27 mouse cellular contexts compared by ENCODE assay signal in the genomic region with DNA sequence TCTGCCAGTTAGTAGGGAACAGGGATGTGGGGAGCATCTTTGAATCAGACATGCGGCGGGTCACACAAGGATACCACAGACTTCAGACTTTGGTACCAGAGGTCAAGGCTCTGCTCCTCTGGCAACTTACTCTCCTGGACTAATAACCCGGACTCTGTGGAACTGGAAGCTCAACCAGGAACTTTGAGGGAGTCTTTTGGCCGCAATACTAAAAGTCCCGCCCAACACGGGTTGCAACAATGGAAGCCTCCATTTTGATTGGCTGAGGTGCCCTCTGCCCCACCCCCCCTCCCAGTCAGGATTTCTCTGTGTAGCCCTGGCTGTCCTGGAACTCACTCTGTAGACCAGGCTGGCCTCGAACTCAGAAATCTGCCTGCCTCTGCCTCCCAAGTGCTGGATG. TPM values are rescaled to one million over a fixed set of nuclear protein-coding genes. Genes with fewer than 3 reads are reported as not detected.
DNase-seq lines count a peak whose midpoint lies in the region; ATAC-seq and TF ChIP-seq lines count a peak whose summit lies in the region.
"Had no signal": no experiment of that assay in that cellular context is flagged by ENCODE, and none has a peak within 500 bp of the region (broad histone marks: within the 10 kb centered on the region; RNA-seq: fewer than 3 reads in every experiment).

No protein-coding gene starts in this region.

- ATAC-seq in midbrain, embryonic 14.5 days (ENCODE audit: low FRiP score, low TSS enrichment) = no peak
- ATAC-seq: activated CD4-positive, CD25-positive, alpha-beta regulatory T cell, adult 4 months; CD4-positive, CD25-positive, alpha-beta regulatory T cell, adult 4 months; forebrain, embryonic 15.5 days; hindbrain, embryonic 16.5 days; intestine, embryonic 15.5 days had no signal

- H3K36me3 ChIP-seq in E14TG2a.4 (ENCODE audit: insufficient read depth, low read length) (0 out of 2 replicates have a peak, but pooled peaks cover under 1% of the 10 kb centered on the region), ES-Bruce4 (ENCODE audit: control insufficient read depth, insufficient read depth, low read length, poor library complexity, severe bottlenecking) (no peaks in the 10 kb centered on the region)
- H3K36me3 ChIP-seq in midbrain, embryonic 14.5 days (ENCODE audit: control insufficient read depth, insufficient read depth, low read length) = peaks cover 8% of the 10 kb centered on the region
- H3K36me3 ChIP-seq: intestine, embryonic 15.5 days had no signal

- H3K4me1 ChIP-seq in E14TG2a.4 (replicated peaks; ENCODE audit: low read depth, low read length) (peaks cover 7% of the 10 kb centered on the region), ES-Bruce4 (ENCODE audit: control insufficient read depth, insufficient read depth, low read length) (no peaks in the 10 kb centered on the region)
- H3K4me1 ChIP-seq in midbrain, embryonic 14.5 days (ENCODE audit: control insufficient read depth, insufficient read depth, low read length) = no peaks in the 10 kb centered on the region
- H3K4me1 ChIP-seq: embryonic facial prominence, embryonic 10.5 days; embryonic facial prominence, embryonic 13.5 days; forebrain, embryonic 12.5 days; forebrain, embryonic 15.5 days; hindbrain, embryonic 10.5 days; hindbrain, embryonic 13.5 days; intestine, embryonic 15.5 days had no signal

- peak overlapping the region; percentile 67 for H3K4me3 ChIP-seq in E14TG2a.4 (replicated peaks; ENCODE audit: low read length)
- H3K4me3 ChIP-seq in ES-Bruce4 (ENCODE audit: low read depth, low read length) = peak overlapping the region; percentile 70
- no peak overlapping the region for H3K4me3 ChIP-seq in midbrain, embryonic 14.5 days (replicated peaks; ENCODE audit: low read depth, low read length)
- H3K4me3 ChIP-seq: embryonic facial prominence, embryonic 10.5 days; embryonic facial prominence, embryonic 13.5 days; erythroblast, embryonic 14.5 days; forebrain, embryonic 12.5 days; forebrain, embryonic 15.5 days; hindbrain, embryonic 10.5 days; hindbrain, embryonic 13.5 days; intestine, embryonic 15.5 days had no signal

- no peak overlapping the region for H3K27ac ChIP-seq in ES-Bruce4 (ENCODE audit: insufficient read depth, low read length)
- no peak overlapping the region for H3K27ac ChIP-seq in midbrain, embryonic 14.5 days (replicated peaks; ENCODE audit: low read depth, low read length)
- H3K27ac ChIP-seq: embryonic facial prominence, embryonic 10.5 days; embryonic facial prominence, embryonic 13.5 days; forebrain, embryonic 12.5 days; forebrain, embryonic 15.5 days; hindbrain, embryonic 10.5 days; hindbrain, embryonic 13.5 days; intestine, embryonic 15.5 days had no signal

- WGBS in midbrain, embryonic 14.5 days = 91% methylated on average over 7 of the region's 7 CpGs

- peak overlapping the region; percentile 6; the same call in 1 of the 2 replicates for H3K9ac ChIP-seq in ES-Bruce4 (ENCODE audit: low read depth, poor library complexity, severe bottlenecking)
- H3K9ac ChIP-seq in midbrain, embryonic 14.5 days (replicated peaks; ENCODE audit: low read length) = no peak overlapping the region
- H3K9ac ChIP-seq: embryonic facial prominence, embryonic 13.5 days; forebrain, embryonic 12.5 days; forebrain, embryonic 15.5 days; hindbrain, embryonic 13.5 days; intestine, embryonic 15.5 days had no signal

- TF ChIP-seq POLR2A in ES-Bruce4 (IDR thresholded peaks at IDR 0.05; ENCODE audit: insufficient read depth, low read length) = no peak

- TF ChIP-seq CTCF in E14TG2a.4 (conservative IDR thresholded peaks at IDR 0.05; ENCODE audit: low read length) (no peak), ES-Bruce4 (IDR thresholded peaks at IDR 0.05; ENCODE audit: low read depth, low read length) (no peak)

- DNase-seq in R1 (ENCODE audit: low read depth, low spot score) = peak; percentile 79
- DNase-seq in midbrain, embryonic 14.5 days = no peak
- no peak for DNase-seq in layer of hippocampus, adult 8-10 months (ENCODE audit: low spot score in 2 of 2)
- DNase-seq in lung, postnatal 4 days = no peak
- DNase-seq: adrenal gland, adult 8-10 months; adrenal gland, postnatal 25 days; cerebellum, adult 11-12 months; cerebellum, adult 8-10 months; cerebellum, postnatal 10 days; cerebellum, postnatal 36 days; embryo, embryonic 11 days; gastrocnemius, postnatal 10 days; gastrocnemius, postnatal 36 days had no signal

- H3K4me2 ChIP-seq in midbrain, embryonic 14.5 days (ENCODE audit: low read length) = no peak overlapping the region
- H3K4me2 ChIP-seq: embryonic facial prominence, embryonic 13.5 days; forebrain, embryonic 12.5 days; forebrain, embryonic 15.5 days; heart, embryonic 11.5 days; hindbrain, embryonic 13.5 days; intestine, embryonic 15.5 days had no signal

- TF ChIP-seq EP300 in ES-Bruce4 (IDR thresholded peaks at IDR 0.05; ENCODE audit: insufficient read depth, low read depth, low read length) = no peak

- H3K27me3 ChIP-seq in E14TG2a.4 (ENCODE audit: insufficient read depth, low read length) (no peaks in the 10 kb centered on the region), ES-Bruce4 (ENCODE audit: control insufficient read depth, insufficient read depth, low read length, poor library complexity, severe bottlenecking) (no peaks in the 10 kb centered on the region)
- no peaks in the 10 kb centered on the region for H3K27me3 ChIP-seq in midbrain, embryonic 14.5 days (ENCODE audit: control insufficient read depth, insufficient read depth, low read length)
- H3K27me3 ChIP-seq: embryonic facial prominence, embryonic 13.5 days; forebrain, embryonic 12.5 days; forebrain, embryonic 15.5 days; hindbrain, embryonic 13.5 days; intestine, embryonic 15.5 days had no signal

- H3K9me3 ChIP-seq in E14TG2a.4 (ENCODE audit: low read length) = peaks cover 15% of the 10 kb centered on the region
- 0 out of 2 replicates have a peak, but pooled peaks cover 2% of the 10 kb centered on the region for H3K9me3 ChIP-seq in ES-Bruce4 (replicated peaks; ENCODE audit: control insufficient read depth, insufficient read depth, low read length, poor library complexity, severe bottlenecking)
- H3K9me3 ChIP-seq in midbrain, embryonic 14.5 days (ENCODE audit: control insufficient read depth, low read length) = no peaks in the 10 kb centered on the region
- H3K9me3 ChIP-seq: embryonic facial prominence, embryonic 13.5 days; forebrain, embryonic 15.5 days; intestine, embryonic 15.5 days had no signal

RNA-seq across cellular contexts. Expression of a gene that starts 12.8 kb away (rescaled TPM):
- 7.3 and 8.2 TPM in 2 replicates for polyA plus RNA-seq in ES-Bruce4 (2011; ENCODE audit: insufficient read depth, insufficient read length, low read depth, missing spikeins)
- polyA plus RNA-seq in midbrain, embryonic 14.5 days (2014; fragmentation: Nextera tagmentation; extraction: Ambion mirVana) = 24.0 and 27.9 TPM in 2 replicates
- total RNA-seq in layer of hippocampus, adult 8-10 months (2022) = 10 to 100 TPM; 11.4 to 14.5 (median 13.5) TPM

RNA-seq across cellular contexts. Expression of a gene that starts 28.1 kb away (rescaled TPM):
- polyA plus RNA-seq in ES-Bruce4 (2011; ENCODE audit: insufficient read depth, insufficient read length, low read depth, missing spikeins) = 1.9 and 2.2 TPM in 2 replicates
- 14.0 and 16.7 TPM in 2 replicates for polyA plus RNA-seq in midbrain, embryonic 14.5 days (2014; fragmentation: Nextera tagmentation; extraction: Ambion mirVana)
- 1 to 10 TPM; 2.3 to 3.5 (median 3.0) TPM for total RNA-seq in layer of hippocampus, adult 8-10 months (2022)
- polyA plus RNA-seq: erythroblast, embryonic 14.5 days had no signal
